Mouse (Mus musculus) ES-E14 (cell line): Measurements from ENCODE around the gene Ascc1. TPM values are rescaled to one million over a fixed set of nuclear protein-coding genes. Genes with fewer than 3 reads are reported as not detected.

Experiments used
- DNase-seq: peaks from one replicate; pipeline ENCODE4 v3.0.0-alpha.2; 2013; ENCODE audit warnings: low read depth, low spot score
- H3K27ac ChIP-seq: 2 replicates; pipeline ENCODE4 v1.5.1; 2012; ENCODE audit warnings: low read depth, mild to moderate bottlenecking, low read length, moderate library complexity, mixed read lengths; ENCODE audit not compliant: poor library complexity, insufficient read depth, severe bottlenecking
- H3K36me3 ChIP-seq: 2 replicates; pipeline ENCODE4 v1.6.1; 2012; ENCODE audit warnings: mild to moderate bottlenecking, low read length, moderate library complexity, mixed read lengths; ENCODE audit not compliant: control insufficient read depth, poor library complexity, insufficient read depth, severe bottlenecking
- H3K4me1 ChIP-seq, 2 experiments: fragments of 150-350 bp in 1 of 2; sonication (generic) in 1 of 2; 2 replicates each; pipeline ENCODE4 v1.6.1; 2012; ENCODE audit warnings: low read length in 2 of 2, mild to moderate bottlenecking in 1 of 2, mixed read lengths in 1 of 2; ENCODE audit not compliant: control insufficient read depth in 2 of 2, insufficient read depth in 2 of 2, poor library complexity in 1 of 2
- H3K4me3 ChIP-seq, 2 experiments: fragments of 150-350 bp in 1 of 2; sonication (generic) in 1 of 2; 2 replicates each; pipeline ENCODE4 v1.5.1; 2012; ENCODE audit warnings: low read length in 2 of 2, low read depth in 1 of 2, mild to moderate bottlenecking in 1 of 2, mixed read lengths in 1 of 2; ENCODE audit not compliant: insufficient read depth in 1 of 2, poor library complexity in 1 of 2, severe bottlenecking in 1 of 2
- H3K9ac ChIP-seq: 2 replicates; pipeline ENCODE4 v1.6.1; 2012; ENCODE audit warnings: low read depth, mild to moderate bottlenecking, low read length, mixed read lengths; ENCODE audit not compliant: poor library complexity, insufficient read depth, severe bottlenecking
- H3K9me3 ChIP-seq: fragments of 150-350 bp; sonication (generic); 2 replicates; pipeline ENCODE4 v1.6.1; 2012; ENCODE audit warnings: low read depth, mild to moderate bottlenecking, low read length; ENCODE audit not compliant: control insufficient read depth, insufficient read depth
- CHD2 ChIP-seq: IDR thresholded peaks from 2 replicates; pipeline ENCODE4 v1.6.1; 2014; ENCODE audit warnings: mild to moderate bottlenecking, low read depth, low read length, inconsistent platforms
- HCFC1 ChIP-seq: IDR thresholded peaks from 2 replicates; pipeline ENCODE4 v1.6.1; 2012; ENCODE audit warnings: low read length, inconsistent platforms, borderline replicate concordance; ENCODE audit not compliant: insufficient read depth
- MAFK ChIP-seq: IDR thresholded peaks from 2 replicates; pipeline ENCODE4 v1.6.1; 2014; ENCODE audit warnings: mild to moderate bottlenecking, low read depth, low read length, inconsistent platforms; ENCODE audit not compliant: insufficient read depth
- ZC3H11A ChIP-seq: IDR thresholded peaks from 2 replicates; pipeline ENCODE4 v1.6.1; 2012; ENCODE audit warnings: low read depth, mild to moderate bottlenecking, inconsistent platforms, low read length, borderline replicate concordance
- ZNF384 ChIP-seq: IDR thresholded peaks from 2 replicates; pipeline ENCODE4 v1.6.1; 2012; ENCODE audit warnings: low read depth, low read length, inconsistent platforms
- in situ Hi-C, 2 experiments: fragments of 600-800 bp; cut with MboI; formaldehyde crosslinking; loops; one replicate each; pipeline ENCODE4 v1.15.1; 2025; ENCODE audit warnings: low sequenced_read_pairs in 2 of 2, inconsistent platforms in 1 of 2; ENCODE audit not compliant: unreplicated experiment in 2 of 2
- total RNA-seq: library from RNA; depleted of rRNA; stranded (reverse); fragments of 300-350 nt; gene quantifications from 2 replicates; pipeline ENCODE4 v1.2.3, GENCODE M21; 2012

The Ascc1 gene
- total RNA-seq, 1 experiment = 18.8 TPM

DNA sequence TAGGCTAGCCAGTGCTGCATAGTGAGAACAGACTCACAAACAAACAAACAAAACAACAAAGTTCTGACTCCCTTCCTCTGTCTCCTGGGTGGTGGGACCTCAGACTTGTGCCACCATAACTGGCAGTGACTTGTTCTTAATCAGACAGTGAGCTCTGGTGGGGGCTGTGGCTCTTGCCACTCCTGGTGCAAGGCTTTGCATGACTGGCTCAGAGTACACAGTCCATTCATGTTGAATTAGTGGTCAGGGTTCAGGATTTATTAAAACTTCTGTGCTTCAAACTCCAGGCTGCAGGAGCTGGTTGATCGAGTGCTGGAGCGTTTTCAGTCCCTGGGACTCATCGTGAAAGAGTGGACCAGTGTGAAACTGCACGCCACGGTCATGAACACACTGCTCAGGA is 59.6 kb downstream of the Ascc1 start:
- H3K9ac ChIP-seq = no peak overlapping the region
- in situ Hi-C loops = no loop called here
- no peaks in the 10 kb centered on the region; the same call in 1 of the 2 replicates for H3K36me3 ChIP-seq
- no peak overlapping the region for H3K4me3 ChIP-seq
- TF ChIP-seq ZNF384 = no peak
- H3K9me3 ChIP-seq = no peaks in the 10 kb centered on the region
- no peak overlapping the region for H3K27ac ChIP-seq
- no peaks in the 10 kb centered on the region for H3K4me1 ChIP-seq
- DNase-seq = no peak

DNA sequence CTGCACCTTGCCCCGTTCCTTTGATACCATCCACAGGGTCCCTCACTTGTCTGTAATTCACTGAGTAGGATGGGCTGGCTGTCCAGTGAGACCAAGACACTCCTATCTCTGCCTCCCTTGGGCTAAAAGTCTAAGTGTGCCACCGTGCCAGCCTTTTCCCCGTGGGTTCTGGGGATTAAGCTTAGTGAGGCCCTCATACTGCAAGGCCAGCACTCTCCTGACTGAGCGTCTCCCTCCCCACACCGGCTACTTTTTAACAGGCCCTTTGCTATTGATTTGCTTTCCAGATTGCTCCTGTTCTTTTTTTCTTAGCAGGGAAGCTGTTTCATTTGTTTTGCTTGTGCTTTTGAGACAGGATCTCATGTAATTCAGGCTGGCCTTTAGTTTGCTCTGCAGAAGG is 60.3 kb downstream of the Ascc1 start:
- Histone ChIP-seq H3K4me3 (no peak overlapping the region), H3K9ac (no peak overlapping the region), H3K36me3 (no peaks in the 10 kb centered on the region; the same call in 1 of the 2 replicates), H3K27ac (no peak overlapping the region), H3K4me1 (no peaks in the 10 kb centered on the region), H3K9me3 (no peaks in the 10 kb centered on the region)
- DNase-seq = no peak
- in situ Hi-C loops = no loop called here
- TF ChIP-seq ZNF384 (no peak), HCFC1 (no peak), MAFK (no peak), ZC3H11A (no peak), CHD2 (no peak)

DNA sequence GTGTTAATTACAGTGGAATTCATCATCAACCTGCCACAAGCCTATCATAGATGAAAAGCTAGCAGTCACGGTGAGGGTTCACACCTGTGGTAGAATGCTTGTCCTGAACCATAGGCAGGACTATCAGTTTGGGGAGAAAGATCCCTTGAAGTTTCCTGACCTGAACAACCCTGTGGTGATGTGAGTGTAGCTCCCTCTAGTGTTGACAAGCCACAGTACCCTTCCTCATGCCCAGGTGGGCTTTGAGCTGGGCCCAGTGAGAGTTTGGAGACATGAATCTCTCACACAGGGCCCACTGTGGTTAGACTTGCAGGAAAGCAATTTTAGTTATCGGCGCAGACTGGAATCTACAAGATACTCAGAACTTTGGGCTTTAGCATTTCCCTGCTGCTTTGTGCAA is 63.9 kb downstream of the Ascc1 start:
- no peak for TF ChIP-seq ZNF384
- peak; percentile 28; the same call in 1 of the 2 replicates for TF ChIP-seq ZC3H11A
- H3K27ac ChIP-seq = no peak overlapping the region
- H3K4me1 ChIP-seq = no peaks in the 10 kb centered on the region
- no peak overlapping the region for H3K4me3 ChIP-seq
- peak; percentile 44 for DNase-seq
- no peaks in the 10 kb centered on the region; the same call in 1 of the 2 replicates for H3K36me3 ChIP-seq
- no peak overlapping the region for H3K9ac ChIP-seq
- no peaks in the 10 kb centered on the region for H3K9me3 ChIP-seq
- in situ Hi-C loops = no loop called here

DNA sequence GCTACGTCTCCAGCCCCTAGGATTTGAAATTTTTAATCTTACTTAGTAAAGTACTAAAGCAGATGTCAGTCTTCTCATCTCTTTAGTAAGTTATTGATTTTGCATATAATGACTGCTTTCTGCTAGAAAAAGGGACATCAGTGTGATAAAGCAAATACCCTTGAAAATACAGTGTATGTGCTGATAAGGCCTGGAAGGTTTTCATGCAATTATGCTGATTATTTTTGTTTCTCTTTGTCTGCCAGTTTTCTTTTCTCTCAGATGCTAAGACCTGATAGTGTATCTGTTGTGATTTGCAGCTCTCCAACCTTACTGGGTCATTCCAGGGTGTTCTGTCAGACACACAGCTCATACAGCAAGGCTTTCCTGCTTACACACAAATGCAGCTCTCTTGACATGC is 72.6 kb downstream of the Ascc1 start:
- TF ChIP-seq ZC3H11A (no peak), HCFC1 (no peak), CHD2 (no peak), MAFK (no peak), ZNF384 (no peak)
- Histone ChIP-seq H3K9me3 (no peaks in the 10 kb centered on the region), H3K27ac (no peak overlapping the region), H3K9ac (no peak overlapping the region), H3K4me3 (no peak overlapping the region), H3K36me3 (no peaks in the 10 kb centered on the region), H3K4me1 (peaks cover 0 to under 1% of the 10 kb centered on the region in 2 experiments; a peak in 2 of 4 replicates)
- in situ Hi-C loops = no loop called here
- DNase-seq = no peak

DNA sequence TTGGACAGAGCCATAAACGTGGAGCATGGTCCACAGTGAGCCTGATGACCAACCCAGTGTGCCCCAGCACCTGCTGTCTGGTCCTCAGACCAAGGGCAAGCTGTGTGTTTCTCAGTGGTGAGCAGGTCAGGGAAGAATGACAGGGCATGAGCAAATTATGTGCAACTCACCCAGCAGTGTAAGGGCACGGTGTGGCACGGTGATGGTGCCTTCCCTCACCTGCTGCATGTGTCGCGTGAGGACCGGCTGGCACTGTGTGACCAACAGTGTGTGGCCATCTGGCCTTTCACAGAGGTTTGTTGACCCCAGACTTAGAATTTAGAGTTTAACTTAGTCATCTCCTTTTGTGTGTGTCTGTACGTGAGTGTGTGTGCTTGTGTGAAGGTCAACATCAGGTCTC is 74.6 kb downstream of the Ascc1 start:
- H3K36me3 ChIP-seq = no peaks in the 10 kb centered on the region
- no peak for TF ChIP-seq HCFC1
- no peak for TF ChIP-seq MAFK
- no peak for TF ChIP-seq ZNF384
- no peak for TF ChIP-seq CHD2
- no peak for TF ChIP-seq ZC3H11A
- in situ Hi-C loops = no loop called here

More for the DNA sequence above, 74.6 kb downstream of the Ascc1 start:
- no peak for DNase-seq
- no peak overlapping the region for H3K4me3 ChIP-seq
- no peaks in the 10 kb centered on the region for H3K9me3 ChIP-seq
- H3K4me1 ChIP-seq = peaks cover 6 to 16% of the 10 kb centered on the region in 2 experiments
- H3K27ac ChIP-seq = no peak overlapping the region
- no peak overlapping the region for H3K9ac ChIP-seq
